Mouse (Mus musculus) adrenal gland, postnatal 25 days (tissue): Measurements from ENCODE around the gene Meaf6. TPM values are rescaled to one million over a fixed set of nuclear protein-coding genes. Genes with fewer than 3 reads are reported as not detected.

ENCODE experiments used
- DNase-seq: peaks from one replicate; pipeline ENCODE4 v3.0.0; 2021; ENCODE audit warnings: mixed read lengths
- total RNA-seq: library from RNA; stranded (reverse); gene quantifications from 2 replicates; pipeline ENCODE4 v1.2.3, GENCODE M21; 2021

Gene Meaf6
- total RNA-seq, 1 experiment from 2014 or later = 36.9 TPM

GRCm38 (mm10) chr4:125144211-125144610 is 59.3 kb downstream of the Meaf6 start:
- DNase-seq = no peak

DNA sequence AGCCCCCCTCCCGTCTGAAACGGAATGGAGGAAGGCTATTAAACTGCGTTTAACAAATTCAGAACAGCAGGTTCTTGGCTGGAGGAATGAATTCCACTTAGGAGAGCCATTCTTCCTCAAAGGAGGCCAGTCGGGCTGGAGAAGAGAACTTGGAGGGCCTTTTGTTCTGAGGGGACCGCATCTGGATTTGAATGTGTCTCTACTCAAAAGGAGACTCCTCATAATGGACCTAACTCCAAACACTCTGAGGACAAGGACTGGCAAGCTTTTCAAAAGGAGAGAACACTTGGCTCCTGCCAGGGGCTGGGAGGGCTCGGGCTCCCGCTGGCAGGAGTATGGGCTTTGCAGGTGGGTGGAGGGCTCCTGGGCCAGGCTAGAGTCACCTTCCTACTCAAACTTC is 59.7 kb downstream of the Meaf6 start:
- no peak for DNase-seq

- DNase-seq = peak; percentile 29
Observed at GRCm38 (mm10) chr4:125145213-125145612, 60.3 kb downstream of the Meaf6 start.

- no peak for DNase-seq
Observed at GRCm38 (mm10) chr4:125147970-125148369, 63.0 kb downstream of the Meaf6 start.

- DNase-seq = no peak
Observed at GRCm38 (mm10) chr4:125149460-125149859, 64.5 kb downstream of the Meaf6 start.

DNA sequence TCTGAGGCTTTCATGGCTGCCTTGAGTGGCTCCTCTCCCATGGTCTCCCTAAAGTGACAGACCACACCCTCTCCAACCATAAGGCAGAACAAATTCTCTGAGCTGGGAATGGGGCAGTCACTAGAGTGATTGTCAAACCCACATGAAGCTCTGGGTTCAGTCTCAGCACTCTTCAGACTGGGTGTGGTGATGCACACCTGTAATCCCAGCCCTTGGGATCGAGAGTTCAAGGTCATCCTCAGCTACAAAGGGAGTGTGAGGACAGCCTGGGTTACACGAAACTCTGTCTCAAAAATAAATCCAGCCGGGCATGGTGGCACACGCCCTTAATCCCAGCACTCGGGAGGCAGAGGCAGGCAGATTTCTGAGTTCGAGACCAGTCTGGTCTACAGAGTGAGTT is 67.5 kb downstream of the Meaf6 start:
- DNase-seq = no peak

DNA sequence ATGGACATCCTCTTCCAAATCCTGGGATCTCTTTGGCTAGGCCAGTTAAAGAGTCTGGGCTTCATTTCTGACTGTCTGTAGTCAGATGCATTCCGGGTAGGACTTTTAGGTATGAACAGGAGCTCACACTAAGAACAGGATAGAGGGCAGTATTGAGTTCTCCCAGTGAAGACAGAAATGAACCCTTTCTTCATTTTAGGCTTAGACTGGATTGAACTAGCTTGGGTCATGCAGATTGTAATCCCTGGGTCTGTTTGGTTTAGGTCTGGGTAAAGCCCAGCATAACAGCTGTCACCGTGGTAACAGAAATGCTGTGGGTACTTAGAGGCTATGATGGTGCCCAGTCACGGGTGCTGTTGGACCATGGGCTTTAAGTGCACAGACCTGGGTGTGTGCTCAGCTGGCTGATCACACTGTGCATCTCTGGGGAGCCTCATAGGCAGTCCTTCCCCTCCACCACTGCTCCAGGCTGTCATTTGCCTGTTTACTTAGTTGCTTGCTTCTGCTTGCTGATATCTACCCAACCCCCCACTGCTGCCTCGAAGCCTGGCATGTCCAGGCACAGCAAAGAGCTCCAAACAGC is 68.8 kb downstream of the Meaf6 start:
- no peak for DNase-seq

- DNase-seq = no peak
Observed at GRCm38 (mm10) chr4:125155646-125156045, 70.7 kb downstream of the Meaf6 start.

- no peak for DNase-seq
Observed at GRCm38 (mm10) chr4:125157322-125157721, 72.4 kb downstream of the Meaf6 start.

DNA sequence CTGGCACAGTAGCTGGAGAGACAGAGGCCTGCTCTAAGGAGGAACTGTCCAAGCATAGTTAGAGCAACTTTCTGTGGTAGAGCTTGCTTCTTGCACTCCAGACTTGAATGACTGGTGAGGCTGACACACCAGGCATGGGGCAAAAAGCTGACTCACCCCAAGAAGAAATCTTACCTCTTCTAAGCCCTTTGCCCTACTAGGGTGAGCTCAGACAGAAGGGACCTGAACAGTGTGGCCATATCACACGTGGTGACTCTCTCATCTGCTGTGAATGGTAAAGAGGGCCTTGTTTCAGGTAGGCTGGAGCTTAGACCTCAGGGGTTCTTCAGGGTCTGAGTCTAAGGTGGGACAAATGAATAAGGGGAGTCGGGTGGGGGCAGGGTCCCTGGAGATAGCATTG is 73.1 kb downstream of the Meaf6 start:
- no peak for DNase-seq

- peak; percentile 62 for DNase-seq
Observed at GRCm38 (mm10) chr4:125158581-125159317, 73.8 kb downstream of the Meaf6 start.

GRCm38 (mm10) chr4:125160320-125160950 is 75.5 kb downstream of the Meaf6 start:
- DNase-seq = peak; percentile 94

- no peak for DNase-seq
Observed at GRCm38 (mm10) chr4:125160951-125161331, 76.0 kb downstream of the Meaf6 start.

GRCm38 (mm10) chr4:125161392-125161791 is 76.5 kb downstream of the Meaf6 start:
- DNase-seq = no peak

DNA sequence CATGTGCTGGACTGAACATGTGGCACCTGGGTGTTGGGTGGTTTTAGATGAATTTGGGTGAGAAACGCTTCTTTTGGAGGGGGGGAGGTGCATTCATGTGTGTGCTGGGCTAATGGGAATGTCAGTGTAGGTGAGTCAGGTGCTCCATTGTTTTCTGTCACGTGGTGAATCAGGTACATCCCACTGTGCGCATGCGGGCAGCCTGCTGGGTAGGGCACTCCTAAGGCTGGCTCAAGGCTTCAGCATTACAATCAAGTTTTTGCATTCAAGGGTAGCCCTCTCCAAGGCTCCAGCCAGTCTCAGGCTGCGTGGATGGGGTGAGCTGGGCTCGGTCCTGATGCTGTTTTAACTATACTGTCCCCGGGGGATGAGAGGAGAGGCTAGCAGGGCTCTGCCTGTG is 77.8 kb downstream of the Meaf6 start:
- DNase-seq = no peak

Other genes with a start within 250 kb of the Meaf6 start
- gene Yrdc, start 234.5 kb upstream of the Meaf6 start, total RNA-seq = 35.0 and 48.6 TPM in 2 replicates
- 41.9 and 43.9 TPM in 2 replicates for gene 1110065P20Rik, start 233.9 kb upstream of the Meaf6 start, total RNA-seq
- 4.1 and 6.4 TPM in 2 replicates for gene Maneal, start 223.0 kb upstream of the Meaf6 start, total RNA-seq
- gene Epha10, start 204.2 kb upstream of the Meaf6 start, total RNA-seq = 2.0 and 3.8 TPM in 2 replicates
- gene 9930104L06Rik, start 148.1 kb upstream of the Meaf6 start, total RNA-seq = 17.5 and 18.0 TPM in 2 replicates
- gene Cdca8, start 145.8 kb upstream of the Meaf6 start, total RNA-seq = 8.4 and 15.2 TPM in 2 replicates
- gene Rspo1, start 98.7 kb upstream of the Meaf6 start, total RNA-seq = 2.3 and 3.3 TPM in 2 replicates
- 52.7 and 56.7 TPM in 2 replicates for gene Gnl2, start 68.5 kb upstream of the Meaf6 start, total RNA-seq
- not detected in 2 replicates for gene Dnali1, start 19.4 kb upstream of the Meaf6 start, total RNA-seq
- gene Snip1, start 18.5 kb upstream of the Meaf6 start, total RNA-seq = 18.7 and 20.2 TPM in 2 replicates
- gene Zc3h12a, start 42.7 kb downstream of the Meaf6 start, total RNA-seq = 6.8 and 10.8 TPM in 2 replicates